Mouse (Mus musculus) lung, embryonic 14.5 days (tissue): Measurements from ENCODE around the gene 9630041A04Rik. TPM values are rescaled to one million over a fixed set of nuclear protein-coding genes. Genes with fewer than 3 reads are reported as not detected.

ENCODE experiments used
- ATAC-seq: fragments of 200-750 bp; cut with Nextera tagmentation; 2 replicates; pipeline ENCODE4 v1.8.0; 2017; ENCODE audit warnings: mild to moderate bottlenecking, moderate TSS enrichment, moderate library complexity; ENCODE audit not compliant: insufficient read depth
- DNase-seq: peaks from one replicate; pipeline ENCODE4 v3.0.0-alpha.2; 2015
- H3K27ac ChIP-seq: fragments of 300-500 bp; sonication (generic); 2 replicates; pipeline ENCODE4 v1.5.1; 2014; ENCODE audit warnings: low read depth, mild to moderate bottlenecking, moderate library complexity
- H3K27me3 ChIP-seq: fragments of 300-500 bp; sonication (generic); 2 replicates; pipeline ENCODE4 v1.6.1; 2014; ENCODE audit warnings: low read length, control low read depth; ENCODE audit not compliant: insufficient read depth
- H3K36me3 ChIP-seq: fragments of 300-500 bp; sonication (generic); 2 replicates; pipeline ENCODE4 v1.6.1; 2014; ENCODE audit warnings: control low read depth; ENCODE audit not compliant: insufficient read depth
- H3K4me1 ChIP-seq: fragments of 300-500 bp; sonication (generic); 2 replicates; pipeline ENCODE4 v1.6.1; 2014; ENCODE audit warnings: antibody characterized with exemption, control low read depth; ENCODE audit not compliant: insufficient read depth
- H3K4me2 ChIP-seq: fragments of 300-500 bp; sonication (generic); 2 replicates; pipeline ENCODE4 v1.6.1; 2014; ENCODE audit warnings: mild to moderate bottlenecking
- H3K4me3 ChIP-seq: fragments of 300-500 bp; sonication (generic); 2 replicates; pipeline ENCODE4 v1.5.1; 2014; ENCODE audit warnings: low read depth, low read length
- H3K9ac ChIP-seq: fragments of 300-500 bp; sonication (generic); 2 replicates; pipeline ENCODE4 v1.6.1; 2014
- H3K9me3 ChIP-seq: fragments of 300-500 bp; sonication (generic); 2 replicates; pipeline ENCODE4 v1.6.1; 2016; ENCODE audit warnings: low read depth, low read length, control low read depth
- CTCF ChIP-seq: IDR thresholded peaks from 2 replicates; pipeline ENCODE4 v1.5.1; 2016; ENCODE audit warnings: antibody characterized with exemption, low read depth
- WGBS: fragments of 180-500 bp; shearing (Covaris S2); extraction: QIAGEN DNeasy Blood & Tissue Kit; methylation state at CpG from one replicate; pipeline ENCODE4 v1.1.7; 2014; 5-methylcytosine and 5-hydroxymethylcytosine counted together
- polyA plus RNA-seq: library from polyadenylated mRNA; unstranded; fragments of >200 nt; fragmentation: Nextera tagmentation; extraction: Ambion mirVana; gene quantifications from 2 replicates; pipeline ENCODE4 v1.2.1, GENCODE M21; 2014

9630041A04Rik gene
- polyA plus RNA-seq, result 0.24 TPM in 1 of 2 replicates, not detected in the other

GRCm38 (mm10) chr9:101861596-101862471 lies at the start of gene 9630041A04Rik:
TSS of gene 9630041A04Rik (plus strand) at chr9:101861841.
- no peak within 1 kb of the TSS for H3K4me3 ChIP-seq
- no peaks in the 10 kb centered on the region for H3K36me3 ChIP-seq
- peak within 1 kb of the TSS; percentile 72 for H3K27ac ChIP-seq
- 71% methylated on average over 15 of the region's 15 CpGs for WGBS
- no peaks in the 10 kb centered on the region for H3K4me1 ChIP-seq
- H3K27me3 ChIP-seq, result no peaks in the 10 kb centered on the region
- peak within 1 kb of the TSS; percentile 43 for H3K4me2 ChIP-seq
- no peak for DNase-seq
- TF ChIP-seq CTCF, result no peak
- peak; percentile 12; the same call in 1 of the 2 replicates for ATAC-seq
- no peaks in the 10 kb centered on the region for H3K9me3 ChIP-seq
- H3K9ac ChIP-seq, result no peak within 1 kb of the TSS

DNA sequence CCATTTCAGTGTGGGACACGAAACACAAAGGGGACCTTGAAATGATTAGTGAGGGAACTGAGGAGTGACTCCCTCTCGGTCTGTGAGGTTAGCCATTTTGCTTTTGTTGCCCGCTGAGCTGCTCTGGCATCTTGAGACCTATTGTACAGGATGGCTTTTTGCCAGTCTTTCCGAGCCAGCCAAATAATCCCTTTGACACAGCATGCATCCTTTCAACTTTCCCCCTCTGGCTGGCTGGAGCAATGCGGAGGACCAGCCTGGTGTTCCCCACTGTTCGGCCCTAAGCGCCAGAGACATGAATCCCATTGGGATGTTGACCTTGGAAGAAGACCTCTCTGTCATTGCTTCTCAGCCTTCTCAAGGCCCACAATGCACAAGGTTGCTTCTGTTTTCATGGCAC lies 37.7 kb upstream of the 9630041A04Rik start:
- WGBS, result 76% methylated on average over 7 of the region's 7 CpGs
- DNase-seq, result no peak

DNA sequence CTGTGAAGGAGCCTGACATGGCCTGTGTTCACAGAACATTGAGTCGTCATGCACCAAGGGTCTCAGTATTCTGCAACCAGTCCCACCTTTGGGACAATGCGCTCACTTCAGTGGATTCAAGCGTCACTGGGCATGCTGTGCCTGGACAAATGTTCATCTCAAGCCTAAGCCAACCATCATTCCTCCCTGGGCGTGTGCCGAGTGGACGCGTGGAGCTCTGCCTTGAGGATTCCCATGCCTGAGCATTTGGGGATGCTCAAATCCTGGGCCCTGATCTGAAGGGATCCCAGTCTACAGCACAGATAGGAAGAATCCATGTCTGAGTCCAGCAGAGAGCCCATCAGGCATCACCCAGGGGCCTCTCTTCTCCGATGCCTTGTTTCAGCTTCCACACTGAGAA lies 36.0 kb upstream of the 9630041A04Rik start:
- DNase-seq (no peak), ATAC-seq (no peak)
- H3K4me3 ChIP-seq, result no peak overlapping the region
- H3K27me3 ChIP-seq, result no peaks in the 10 kb centered on the region
- H3K4me1 ChIP-seq, result no peaks in the 10 kb centered on the region
- no peak for TF ChIP-seq CTCF
- no peak overlapping the region for H3K9ac ChIP-seq
- no peaks in the 10 kb centered on the region for H3K9me3 ChIP-seq
- H3K4me2 ChIP-seq, result no peak overlapping the region
- no peaks in the 10 kb centered on the region for H3K36me3 ChIP-seq
- H3K27ac ChIP-seq, result no peak overlapping the region
- WGBS, result 92% methylated on average over 8 of the region's 8 CpGs

More for the DNA sequence above, 37.7 kb upstream of the 9630041A04Rik start:
- H3K9me3 ChIP-seq, result no peaks in the 10 kb centered on the region
- H3K27ac ChIP-seq, result no peak overlapping the region
- ATAC-seq, result no peak
- no peaks in the 10 kb centered on the region for H3K36me3 ChIP-seq
- no peaks in the 10 kb centered on the region for H3K4me1 ChIP-seq
- no peak for TF ChIP-seq CTCF
- no peak overlapping the region for H3K9ac ChIP-seq
- H3K4me2 ChIP-seq, result no peak overlapping the region
- H3K4me3 ChIP-seq, result no peak overlapping the region
- no peaks in the 10 kb centered on the region for H3K27me3 ChIP-seq

DNA sequence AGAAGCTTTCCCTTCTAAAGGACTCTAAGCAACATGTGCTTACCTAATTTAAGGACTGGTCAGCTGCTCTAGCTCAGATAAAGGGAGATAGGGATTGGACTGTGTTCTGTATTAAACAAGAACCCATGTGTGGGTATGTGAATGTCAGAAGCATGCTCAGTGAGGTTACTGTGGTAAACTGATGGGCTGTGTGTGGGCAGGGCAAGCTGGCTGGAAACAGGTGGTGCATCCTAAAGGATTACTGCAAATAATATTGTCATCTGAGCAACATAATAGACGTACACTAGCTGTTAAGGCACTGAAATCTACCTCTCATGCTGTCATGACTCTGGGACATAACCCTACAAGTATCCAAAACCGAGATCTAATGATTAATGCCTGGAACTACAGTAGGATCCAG lies 28.0 kb upstream of the 9630041A04Rik start:
- Histone ChIP-seq H3K27me3 (no peaks in the 10 kb centered on the region), H3K4me2 (no peak overlapping the region), H3K9me3 (no peaks in the 10 kb centered on the region), H3K4me3 (no peak overlapping the region), H3K4me1 (no peaks in the 10 kb centered on the region), H3K27ac (no peak overlapping the region), H3K36me3 (no peaks in the 10 kb centered on the region), H3K9ac (no peak overlapping the region)
- ATAC-seq (no peak), DNase-seq (no peak)
- TF ChIP-seq CTCF, result no peak
- WGBS, result 76% methylated on average over 2 of the region's 2 CpGs

DNA sequence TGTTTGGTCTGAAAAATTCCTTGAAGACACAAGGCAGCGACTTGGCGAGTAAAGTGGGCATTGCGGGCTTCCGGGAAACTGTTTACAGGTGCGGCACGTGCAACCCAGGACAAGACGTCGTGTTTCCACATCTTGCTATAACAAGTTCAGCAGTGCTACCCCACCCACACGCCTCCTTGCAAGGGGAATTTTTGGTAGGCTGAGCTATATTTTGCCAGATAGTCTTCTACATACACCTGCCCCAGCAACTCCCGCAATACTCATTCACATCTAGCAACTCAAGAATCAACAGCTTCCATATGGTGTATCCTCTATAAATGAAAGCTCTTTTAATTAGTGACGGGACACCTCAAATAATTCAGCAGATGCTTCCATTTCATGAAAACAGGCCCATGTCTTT lies 20.5 kb upstream of the 9630041A04Rik start:
- Histone ChIP-seq H3K9ac (no peak overlapping the region), H3K27ac (no peak overlapping the region), H3K27me3 (no peaks in the 10 kb centered on the region), H3K4me2 (no peak overlapping the region), H3K36me3 (no peaks in the 10 kb centered on the region), H3K4me1 (no peaks in the 10 kb centered on the region), H3K9me3 (no peaks in the 10 kb centered on the region), H3K4me3 (no peak overlapping the region)
- no peak for TF ChIP-seq CTCF
- no peak for ATAC-seq
- WGBS, result 86% methylated on average over 11 of the region's 11 CpGs
- no peak for DNase-seq

DNA sequence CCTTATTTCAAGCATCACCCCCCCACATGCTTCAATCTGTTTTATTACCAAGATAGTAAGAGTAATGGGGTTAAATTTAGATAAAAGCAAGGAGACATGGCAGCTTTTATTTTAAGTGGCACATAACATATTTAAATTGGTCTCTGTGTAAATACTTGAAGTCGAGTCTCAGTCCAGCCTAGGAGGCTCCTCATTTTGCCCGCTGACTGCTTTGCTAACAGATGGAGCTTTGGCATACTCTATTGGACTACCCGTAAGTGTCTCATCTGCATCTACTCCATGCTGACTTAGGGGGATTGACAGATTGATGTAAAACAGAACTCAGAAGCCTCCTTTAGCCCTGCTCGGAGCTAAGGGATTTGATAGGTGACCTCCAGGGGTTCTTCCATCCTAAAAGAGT lies 17.7 kb upstream of the 9630041A04Rik start:
- WGBS, result 42% methylated on average over 4 of the region's 4 CpGs
- TF ChIP-seq CTCF, result no peak
- no peak for ATAC-seq
- Histone ChIP-seq H3K4me1 (no peaks in the 10 kb centered on the region), H3K4me3 (no peak overlapping the region), H3K9me3 (no peaks in the 10 kb centered on the region), H3K36me3 (no peaks in the 10 kb centered on the region), H3K27ac (no peak overlapping the region), H3K27me3 (no peaks in the 10 kb centered on the region), H3K4me2 (no peak overlapping the region), H3K9ac (no peak overlapping the region)
- no peak for DNase-seq

DNA sequence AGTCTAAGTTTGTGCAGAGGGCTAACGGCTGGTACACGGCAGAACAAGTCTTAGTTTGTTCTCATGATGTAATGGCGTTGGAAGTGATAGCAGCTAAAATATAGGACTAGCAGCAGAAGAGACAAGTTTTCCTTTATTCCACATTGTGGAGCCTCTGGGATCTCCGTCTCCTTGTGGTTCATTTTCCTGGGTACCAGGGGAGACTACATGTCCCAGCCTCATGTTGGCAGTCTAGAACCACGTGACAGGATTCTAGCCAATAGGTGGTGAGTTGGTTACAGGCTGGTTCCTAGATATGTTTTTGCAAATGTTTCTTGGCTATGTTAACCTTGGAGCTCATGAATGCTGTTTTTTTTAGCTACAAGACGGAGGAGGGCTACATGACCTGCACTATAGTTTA lies 15.9 kb upstream of the 9630041A04Rik start:
- WGBS, result 72% methylated on average over 6 of the region's 6 CpGs
- Histone ChIP-seq H3K4me3 (no peak overlapping the region), H3K9ac (no peak overlapping the region), H3K27me3 (no peaks in the 10 kb centered on the region), H3K4me1 (no peaks in the 10 kb centered on the region), H3K36me3 (no peaks in the 10 kb centered on the region), H3K4me2 (no peak overlapping the region), H3K27ac (no peak overlapping the region), H3K9me3 (no peaks in the 10 kb centered on the region)
- TF ChIP-seq CTCF, result no peak
- ATAC-seq, result no peak
- no peak for DNase-seq
